Mouse (Mus musculus) gastrocnemius, postnatal 14 days (tissue): ENCODE measurements at regions not wholly inside any gene's neighbourhood (a gene's known extent, or its start where the extent isn't known, plus 50 kb on each side); places are given as distances from the start of the nearest gene placed in this dataset.

Experiments used
- DNase-seq: peaks from one replicate; pipeline ENCODE4 v3.0.0; 2021; ENCODE audit warnings: mixed read lengths
- intact Hi-C: fragments of 180-260 bp; cut with DNase I; formaldehyde crosslinking; loops from one replicate; pipeline ENCODE4 v1.15.1; 2025; ENCODE audit warnings: low total_unique reads

DNA sequence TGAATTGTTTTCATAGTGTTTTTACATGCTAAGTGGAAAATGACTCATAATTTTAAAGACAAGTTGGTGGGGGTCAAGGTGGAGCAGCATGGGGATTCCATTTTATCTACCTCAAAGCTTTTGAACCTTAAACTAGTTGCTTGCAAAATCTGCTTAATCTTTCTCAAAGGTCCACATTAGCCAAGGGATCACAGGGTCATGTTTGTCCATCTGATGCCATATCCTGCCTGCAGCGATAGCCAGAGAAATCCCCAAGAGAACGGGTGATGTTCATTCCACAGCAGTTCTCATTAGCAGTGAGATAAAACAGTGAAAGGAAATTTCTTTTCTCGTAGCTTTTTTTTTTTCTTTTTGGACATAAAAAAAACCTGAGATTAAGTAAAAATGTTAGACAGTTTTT is 77.2 kb upstream of the Dcbld2 start:
- DNase-seq: no peak

DNA sequence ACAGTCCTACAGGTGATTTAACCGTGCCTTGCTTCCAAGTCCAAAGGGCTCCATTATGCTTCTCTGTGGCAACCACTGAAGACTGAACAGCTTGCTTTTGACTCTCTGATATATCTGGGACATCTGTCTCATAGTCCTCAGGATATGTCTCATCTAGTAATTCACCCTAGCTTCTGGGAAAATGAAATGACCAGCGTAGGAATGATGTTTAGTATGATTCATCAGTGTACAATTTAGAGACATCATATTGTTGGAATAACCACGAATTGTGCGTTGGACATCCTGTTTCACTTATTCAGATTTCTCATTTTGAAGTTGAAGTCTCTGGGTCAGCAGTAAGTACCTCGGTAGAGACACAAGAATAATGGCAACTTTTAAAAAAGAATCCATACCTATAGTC is 64.3 kb upstream of the Dcbld2 start:
- intact Hi-C loops: no loop called here
- no peak for DNase-seq

More for the DNA sequence above, 77.2 kb upstream of the Dcbld2 start:
- intact Hi-C loops: no loop called here

DNA sequence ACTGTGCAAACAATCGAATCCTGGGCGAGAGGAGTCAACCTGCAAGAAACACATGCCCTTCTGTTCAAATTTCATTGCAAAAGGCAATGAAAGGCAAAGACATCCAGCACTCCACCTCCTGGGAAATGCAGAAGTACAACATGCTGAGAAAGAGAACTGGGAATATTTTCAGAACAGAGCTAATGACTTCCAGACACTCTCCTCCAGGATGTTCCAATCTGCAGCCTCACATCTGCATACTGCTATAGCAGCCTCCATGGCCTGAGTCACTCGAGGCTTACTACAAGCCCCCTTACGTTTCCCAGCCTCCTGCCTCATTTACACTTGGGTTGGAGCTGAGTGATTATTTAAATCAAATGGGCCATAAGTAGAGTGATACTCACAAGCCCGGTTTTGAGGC is 58.9 kb upstream of the Dcbld2 start:
- intact Hi-C loops: no loop called here
- no peak for DNase-seq

DNA sequence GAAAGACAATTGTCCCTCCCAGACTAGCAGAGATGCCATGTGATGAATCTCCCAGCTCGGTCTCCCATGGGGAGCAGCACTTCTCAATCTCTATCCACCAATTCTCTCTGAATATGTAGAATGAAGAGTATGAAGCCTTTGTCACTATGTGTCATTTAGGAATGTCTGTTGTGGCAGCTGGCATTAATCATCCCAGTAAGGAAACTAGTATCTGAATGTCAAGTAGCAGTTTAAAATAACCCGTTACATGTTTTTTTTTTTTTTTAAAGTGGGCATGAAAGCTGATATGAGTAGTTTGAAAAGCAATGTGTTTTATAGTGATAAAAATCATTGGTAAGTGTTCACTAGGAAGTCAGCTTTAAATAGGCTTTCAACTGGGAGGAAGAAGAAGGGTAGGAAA is 58.4 kb upstream of the Dcbld2 start:
- DNase-seq: no peak
- intact Hi-C loops: no loop called here

DNA sequence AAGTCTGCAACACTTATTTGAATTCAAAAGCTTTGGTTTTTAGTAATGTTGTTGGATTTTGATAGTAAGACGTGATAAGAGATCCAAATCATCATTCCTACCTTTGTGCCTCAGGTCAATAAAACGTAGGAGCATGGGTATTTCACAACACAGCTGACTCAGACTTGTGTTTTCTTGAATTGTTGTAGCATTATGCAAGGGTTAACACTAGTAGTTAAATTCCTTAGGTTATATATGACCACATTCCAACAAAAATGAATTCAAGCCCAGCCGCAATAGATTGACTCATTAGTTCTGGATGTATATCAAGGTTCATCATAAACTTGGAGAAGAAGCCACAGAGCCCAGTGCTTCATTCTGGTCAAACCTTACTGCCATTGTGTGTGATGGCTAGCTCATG is 56.1 kb upstream of the Dcbld2 start:
- DNase-seq: no peak
- intact Hi-C loops: no loop called here

DNA sequence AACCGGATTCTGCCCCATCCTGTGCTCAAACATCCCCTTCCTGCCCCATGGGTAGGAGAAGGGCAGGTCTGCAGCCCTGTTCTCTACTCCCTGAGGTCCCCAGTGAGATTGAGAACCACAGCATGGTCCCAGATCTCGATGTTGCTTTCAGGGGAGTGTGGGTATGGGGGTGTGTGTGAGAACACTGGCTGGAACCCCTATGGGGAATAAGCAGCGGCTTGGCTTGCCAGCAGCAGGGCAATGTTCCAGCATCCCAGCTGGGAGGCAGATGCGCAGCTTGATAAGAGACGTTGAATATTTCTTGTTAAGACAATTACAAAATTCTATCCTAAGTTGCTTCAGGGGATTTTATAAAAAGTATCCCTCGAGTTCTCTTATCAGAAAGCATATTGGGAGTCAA is 53.7 kb upstream of the Dcbld2 start:
- intact Hi-C loops: no loop called here
- DNase-seq: peak; percentile 66
